Mouse (Mus musculus) CH12F3 (cell line): ENCODE measurements around the gene Syt7.

ENCODE experiments used
- in situ Hi-C: fragments of 300-500 bp; cut with MboI; formaldehyde crosslinking; loops from 2 replicates; pipeline ENCODE4 v1.14.3; 2020; ENCODE audit warnings: low sequenced_read_pairs

Syt7 gene

GRCm38 (mm10) chr19:10379978-10380377 is 8.9 kb upstream of the Syt7 start:
- in situ Hi-C loops: no loop called here

GRCm38 (mm10) chr19:10387660-10388059 is 1.2 kb upstream of the Syt7 start:
- in situ Hi-C loops: no loop called here

GRCm38 (mm10) chr19:10389391-10390098 is 655 bp downstream of the Syt7 start:
- in situ Hi-C loops: no loop called here

GRCm38 (mm10) chr19:10390099-10390680 is 1.3 kb downstream of the Syt7 start:
- in situ Hi-C loops: no loop called here

- in situ Hi-C loops: no loop called here
These were observed 2.1 kb downstream of the Syt7 start for GRCm38 (mm10) chr19:10391028-10391427.

GRCm38 (mm10) chr19:10391995-10392394 is 3.1 kb downstream of the Syt7 start:
- in situ Hi-C loops: no loop called here

GRCm38 (mm10) chr19:10393471-10393870 is 4.6 kb downstream of the Syt7 start:
- in situ Hi-C loops: no loop called here

GRCm38 (mm10) chr19:10393874-10394500 is 5.1 kb downstream of the Syt7 start:
- in situ Hi-C loops: no loop called here

- in situ Hi-C loops: no loop called here
These were observed 6.3 kb downstream of the Syt7 start for GRCm38 (mm10) chr19:10395174-10395573.

GRCm38 (mm10) chr19:10396962-10397361 is 8.1 kb downstream of the Syt7 start:
- in situ Hi-C loops: no loop called here

- in situ Hi-C loops: no loop called here
These were observed 8.7 kb downstream of the Syt7 start for GRCm38 (mm10) chr19:10397479-10398153.

GRCm38 (mm10) chr19:10398296-10398695 is 9.4 kb downstream of the Syt7 start:
- in situ Hi-C loops: no loop called here

- in situ Hi-C loops: no loop called here
These were observed 14.0 kb downstream of the Syt7 start for GRCm38 (mm10) chr19:10402771-10403494.

GRCm38 (mm10) chr19:10403593-10404380 is 14.9 kb downstream of the Syt7 start:
- in situ Hi-C loops: no loop called here

- in situ Hi-C loops: no loop called here
These were observed 15.5 kb downstream of the Syt7 start for GRCm38 (mm10) chr19:10404424-10404823.

GRCm38 (mm10) chr19:10404911-10405310 is 16.0 kb downstream of the Syt7 start:
- in situ Hi-C loops: no loop called here

- in situ Hi-C loops: no loop called here
These were observed 24.9 kb downstream of the Syt7 start for GRCm38 (mm10) chr19:10413701-10414242.

GRCm38 (mm10) chr19:10415508-10415907 is 26.6 kb downstream of the Syt7 start:
- in situ Hi-C loops: no loop called here

- in situ Hi-C loops: no loop called here
These were observed 28.0 kb downstream of the Syt7 start for GRCm38 (mm10) chr19:10416889-10417288.

GRCm38 (mm10) chr19:10417436-10417835 is 28.5 kb downstream of the Syt7 start:
- in situ Hi-C loops: no loop called here
